Mouse (Mus musculus): Measurements from ENCODE around the gene Actr2.
"Not testable (repeated sequence)": the region's sequence is repeated elsewhere in the genome, so short reads cannot be mapped to it uniquely, and the experiment has no call there.

Gene Actr2

GRCm38 (mm10) chr11:20052814-20053536, 59.7 kb downstream of the Actr2 start:
- DNase-seq (ENCODE audit: low spot score in 2 of 2): peak in 1 of 2 experiments; percentile 16

GRCm38 (mm10) chr11:20045586-20045985, 67.1 kb downstream of the Actr2 start:
- no peak for DNase-seq (ENCODE audit: low spot score in 2 of 2)

GRCm38 (mm10) chr11:20043256-20043655, 69.5 kb downstream of the Actr2 start:
- DNase-seq (ENCODE audit: low spot score in 2 of 2): peak in 1 of 2 experiments; percentile 40

- DNase-seq (ENCODE audit: low spot score in 2 of 2): no peak
Observed at GRCm38 (mm10) chr11:20042106-20042505, 70.6 kb downstream of the Actr2 start.

- no peak for DNase-seq (ENCODE audit: low spot score in 2 of 2)
Observed at GRCm38 (mm10) chr11:20041164-20041920, 71.4 kb downstream of the Actr2 start.

GRCm38 (mm10) chr11:20038723-20039122, 74.0 kb downstream of the Actr2 start:
- DNase-seq (ENCODE audit: low spot score in 2 of 2): no peak

- no peak for DNase-seq (ENCODE audit: low spot score in 2 of 2)
Observed at GRCm38 (mm10) chr11:20037739-20038138, 75.0 kb downstream of the Actr2 start.

- no peak for DNase-seq (ENCODE audit: low spot score in 2 of 2)
Observed at GRCm38 (mm10) chr11:20035972-20036371, 76.7 kb downstream of the Actr2 start.

GRCm38 (mm10) chr11:20035343-20035928, 77.3 kb downstream of the Actr2 start:
- DNase-seq (ENCODE audit: low spot score in 2 of 2): peak in 1 of 2 experiments; percentile 40

- DNase-seq (ENCODE audit: low spot score in 2 of 2): no peak
Observed at GRCm38 (mm10) chr11:20034337-20034947, 78.3 kb downstream of the Actr2 start.

GRCm38 (mm10) chr11:20033541-20034160, 79.1 kb downstream of the Actr2 start:
- no peak for DNase-seq (ENCODE audit: low spot score in 2 of 2)

GRCm38 (mm10) chr11:20031536-20031935, 81.2 kb downstream of the Actr2 start:
- peak in 1 of 2 experiments; percentile 66 for DNase-seq (ENCODE audit: low spot score in 2 of 2)

GRCm38 (mm10) chr11:20030973-20031372, 81.7 kb downstream of the Actr2 start:
- DNase-seq (ENCODE audit: low spot score in 2 of 2): not testable (repeated sequence)

- no peak for DNase-seq (ENCODE audit: low spot score in 2 of 2)
Observed at GRCm38 (mm10) chr11:20029014-20029413, 83.7 kb downstream of the Actr2 start.

- DNase-seq (ENCODE audit: low spot score in 2 of 2): no peak
Observed at GRCm38 (mm10) chr11:20028396-20028795, 84.3 kb downstream of the Actr2 start.

- no peak for DNase-seq (ENCODE audit: low spot score in 2 of 2)
Observed at GRCm38 (mm10) chr11:20027719-20028118, 85.0 kb downstream of the Actr2 start.

GRCm38 (mm10) chr11:20025899-20026298, 86.8 kb downstream of the Actr2 start:
- peak in 1 of 2 experiments; percentile 30 for DNase-seq (ENCODE audit: low spot score in 2 of 2)

GRCm38 (mm10) chr11:20022911-20023482, 89.7 kb downstream of the Actr2 start:
- no peak for DNase-seq (ENCODE audit: low spot score in 2 of 2)

GRCm38 (mm10) chr11:20022462-20022861, 90.3 kb downstream of the Actr2 start:
- no peak for DNase-seq (ENCODE audit: low spot score in 2 of 2)

GRCm38 (mm10) chr11:20020720-20021119, 92.0 kb downstream of the Actr2 start:
- DNase-seq (ENCODE audit: low spot score in 2 of 2): no peak

GRCm38 (mm10) chr11:20018905-20019304, 93.8 kb downstream of the Actr2 start:
- DNase-seq (ENCODE audit: low spot score in 2 of 2): no peak
